Mouse (Mus musculus): ENCODE measurements around the gene Sept14.
"Not testable (repeated sequence)": the region's sequence is repeated elsewhere in the genome, so short reads cannot be mapped to it uniquely, and the experiment has no call there.

Gene Sept14

GRCm38 (mm10) chr5:129708412-129708811 lies at the start of gene Sept14:
Gene Sept14, minus strand, starts transcription at chr5:129708512.
- no peak for DNase-seq (ENCODE audit: extremely low spot score)

GRCm38 (mm10) chr5:129756886-129757285 lies 48.6 kb upstream of the Sept14 start:
- DNase-seq (ENCODE audit: extremely low spot score) = no peak

DNA sequence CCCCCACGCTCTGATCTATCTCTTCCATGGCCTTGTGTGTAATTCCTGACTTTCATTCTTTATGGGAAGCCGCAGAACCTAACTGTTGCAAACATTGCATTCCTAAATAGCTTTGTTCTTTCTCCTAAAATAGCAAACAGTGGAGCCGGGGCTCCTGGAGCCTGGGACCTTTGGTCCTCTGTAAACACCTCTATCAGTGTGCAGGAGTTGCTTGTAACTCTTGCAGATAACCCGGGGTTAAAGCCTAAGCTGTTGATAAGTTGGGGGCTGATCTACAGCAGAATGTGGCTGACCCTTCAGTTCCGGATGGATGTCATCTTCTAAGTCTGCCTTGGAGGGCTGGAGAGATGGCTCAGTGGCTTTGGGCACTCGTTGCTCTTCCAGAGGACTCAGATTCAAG lies 35.7 kb upstream of the Sept14 start:
- no peak for DNase-seq (ENCODE audit: extremely low spot score)

DNA sequence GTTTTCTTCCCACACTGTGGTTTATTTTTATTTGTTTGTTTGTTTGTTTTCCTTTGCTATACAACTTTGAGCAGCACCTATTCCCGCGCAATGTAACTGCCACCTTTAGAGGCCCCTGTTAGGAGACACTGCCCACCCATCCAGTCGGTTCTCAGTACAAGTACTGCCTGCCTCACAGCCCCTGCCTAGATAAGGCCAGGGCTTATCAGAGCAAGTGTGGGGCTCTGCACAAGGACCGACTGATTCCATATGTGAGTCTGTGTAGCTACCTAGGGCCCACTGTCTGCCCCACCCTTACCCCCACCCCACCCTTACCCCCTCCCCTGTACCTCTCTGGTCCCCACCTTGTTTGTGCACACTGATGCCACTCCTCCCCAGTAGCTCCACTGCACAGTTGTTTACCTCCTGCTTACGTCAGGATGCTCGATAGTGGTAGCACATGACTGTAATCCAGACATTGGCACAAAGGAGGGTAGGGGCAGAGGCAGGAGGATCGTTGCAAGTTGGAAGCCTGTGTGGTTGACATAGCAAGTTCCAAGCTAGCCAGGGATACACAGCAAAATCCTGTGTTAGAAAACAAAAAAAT lies 34.7 kb upstream of the Sept14 start:
- DNase-seq (ENCODE audit: extremely low spot score) = no peak

GRCm38 (mm10) chr5:129740976-129741375 lies 32.7 kb upstream of the Sept14 start:
- no peak for DNase-seq (ENCODE audit: extremely low spot score)

GRCm38 (mm10) chr5:129731021-129731420 lies 22.7 kb upstream of the Sept14 start:
- no peak for DNase-seq (ENCODE audit: extremely low spot score)

DNA sequence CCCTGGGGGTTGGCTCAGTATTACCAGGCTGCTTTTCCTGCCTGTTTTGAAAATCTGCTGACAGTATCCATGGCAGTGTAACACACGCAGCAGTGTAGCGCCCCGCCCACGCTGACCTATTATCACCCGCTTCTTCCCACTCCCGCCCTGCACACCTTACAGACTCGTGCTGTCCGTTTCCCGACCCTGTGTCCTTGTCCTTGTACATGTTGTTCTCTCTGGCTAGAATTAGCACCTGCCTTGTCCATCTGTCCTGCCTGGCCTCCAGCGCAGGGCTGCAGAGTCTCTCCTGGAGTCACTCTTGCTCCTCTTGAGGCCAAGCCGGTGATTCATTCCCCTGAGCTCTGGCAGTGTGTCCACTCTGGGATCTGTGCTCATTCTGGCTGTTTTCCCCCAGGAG lies 22.0 kb upstream of the Sept14 start:
- no peak for DNase-seq (ENCODE audit: extremely low spot score)

DNA sequence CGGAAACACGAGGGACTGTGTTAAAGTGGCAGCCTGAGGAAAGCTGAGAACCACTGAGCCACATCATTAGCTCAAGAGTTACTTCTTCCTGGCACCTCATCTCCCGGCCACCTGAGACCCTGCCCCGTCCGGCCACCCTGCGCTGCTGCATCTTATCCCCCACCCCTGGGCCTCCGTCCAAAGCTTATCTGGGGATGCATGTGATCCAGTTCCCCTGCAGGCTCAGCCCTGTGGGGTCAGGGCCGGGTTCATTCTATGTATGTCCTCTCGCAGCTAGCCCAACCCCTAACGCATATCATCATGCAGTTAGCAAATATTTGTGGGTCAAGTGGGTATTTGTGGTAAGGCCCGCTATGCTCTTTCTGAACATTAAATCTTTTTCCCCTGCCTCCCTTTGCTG lies 21.0 kb upstream of the Sept14 start:
- no peak for DNase-seq (ENCODE audit: extremely low spot score)

GRCm38 (mm10) chr5:129726784-129727183 lies 18.5 kb upstream of the Sept14 start:
- no peak for DNase-seq (ENCODE audit: extremely low spot score)

DNA sequence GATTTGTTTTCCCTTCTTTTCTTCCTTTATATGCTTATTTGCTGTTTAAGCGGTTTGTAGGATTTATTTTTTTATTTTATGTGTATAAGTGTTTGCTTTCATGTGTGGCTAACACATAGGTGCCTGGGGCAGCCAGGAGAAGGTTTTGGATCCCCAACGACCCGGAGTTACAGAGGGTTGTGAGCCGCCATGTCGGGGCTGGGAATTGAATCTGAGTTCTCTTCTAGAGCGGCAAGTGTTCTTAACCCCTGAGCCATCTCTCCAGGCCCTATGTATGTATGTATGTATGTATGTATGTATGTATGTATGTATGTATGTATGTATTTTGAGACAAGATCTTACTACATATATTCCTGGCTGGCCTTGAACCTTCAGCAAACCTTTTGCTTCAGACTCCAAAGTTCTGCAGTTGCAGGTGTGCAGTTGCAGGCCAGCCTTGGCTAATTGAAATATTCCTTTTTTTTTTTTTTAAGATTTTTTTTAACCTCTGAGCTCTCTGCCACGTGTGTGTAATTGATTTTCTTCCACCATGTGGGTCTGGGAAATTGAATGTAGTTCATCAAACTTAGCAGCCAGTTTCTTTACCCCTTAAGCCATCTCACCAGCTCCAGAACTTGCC lies 17.6 kb upstream of the Sept14 start:
- DNase-seq (ENCODE audit: extremely low spot score) = peak; percentile 32

GRCm38 (mm10) chr5:129724834-129725773 lies 16.8 kb upstream of the Sept14 start, which contains the start of gene Nipsnap2:
Gene Nipsnap2, plus strand, starts transcription at chr5:129725063.
- peak; percentile 99 for DNase-seq (ENCODE audit: extremely low spot score)

GRCm38 (mm10) chr5:129724268-129724667 lies 16.0 kb upstream of the Sept14 start:
- DNase-seq (ENCODE audit: extremely low spot score) = no peak

- no peak for DNase-seq (ENCODE audit: extremely low spot score)
These were observed 11.9 kb upstream of the Sept14 start for GRCm38 (mm10) chr5:129720176-129720575.

DNA sequence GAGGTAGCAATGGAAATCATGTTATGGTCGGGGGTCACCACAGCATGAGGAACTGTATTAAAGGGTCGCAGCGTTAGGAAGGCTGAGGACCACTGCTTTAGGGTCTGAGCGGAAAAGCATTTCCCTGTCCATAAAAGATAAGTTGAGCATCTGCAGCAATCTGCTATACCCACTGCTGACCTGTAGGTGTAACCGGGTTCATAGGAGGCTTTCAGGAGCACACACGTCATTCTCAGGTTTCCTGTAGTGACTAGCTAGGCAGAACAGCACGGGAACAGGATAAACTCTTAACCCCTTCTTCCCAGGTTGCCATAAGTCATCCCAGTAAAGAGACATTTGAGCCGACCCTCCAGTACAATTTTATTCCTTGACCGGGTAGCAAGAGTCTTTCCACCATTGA lies 8.7 kb upstream of the Sept14 start:
- no peak for DNase-seq (ENCODE audit: extremely low spot score)

- peak; percentile 91 for DNase-seq (ENCODE audit: extremely low spot score)
These were observed 7.1 kb upstream of the Sept14 start, which contains the start of gene Mrps17 for GRCm38 (mm10) chr5:129715326-129715861. Gene Mrps17, plus strand, starts transcription at chr5:129715497.

DNA sequence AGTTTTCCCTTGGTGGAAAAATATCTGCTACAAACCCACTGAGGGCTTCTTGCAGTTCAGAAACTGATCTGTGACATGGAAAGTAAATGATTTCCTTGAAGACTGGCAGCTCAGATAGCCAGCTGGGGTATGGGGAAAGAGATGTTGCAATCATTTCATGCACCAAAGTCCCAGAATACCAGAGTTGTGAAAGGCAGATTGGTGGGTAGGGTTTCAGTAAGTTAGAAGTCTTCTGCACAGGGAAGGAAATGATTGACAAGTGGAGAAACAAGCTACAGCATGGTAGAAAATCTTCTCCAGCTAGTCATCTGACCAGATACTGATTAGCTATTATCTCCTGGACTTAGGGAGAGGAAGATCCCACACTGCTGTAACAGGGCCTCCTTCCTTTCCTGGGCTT lies 4.9 kb downstream of the Sept14 start:
- no peak for DNase-seq (ENCODE audit: extremely low spot score)

DNA sequence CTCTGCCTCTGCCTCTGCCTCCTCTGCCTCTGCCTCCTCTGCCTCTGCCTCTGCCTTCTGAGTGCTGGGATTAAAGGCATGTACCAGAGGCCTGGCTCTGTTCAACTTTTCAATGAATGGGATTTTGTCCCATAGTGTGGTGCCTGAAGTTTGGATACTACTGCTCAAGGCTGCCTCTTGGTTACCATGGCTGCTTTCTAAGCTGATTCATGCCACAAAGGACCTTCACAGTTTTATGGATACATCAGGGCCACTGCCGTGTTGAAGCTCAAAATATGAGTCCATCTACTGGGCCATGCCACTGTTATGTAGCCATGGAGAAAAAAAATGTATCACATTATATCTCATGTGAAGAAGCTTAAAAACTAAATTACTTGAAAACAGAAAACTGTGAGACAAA lies 6.6 kb downstream of the Sept14 start:
- DNase-seq (ENCODE audit: extremely low spot score) = no peak

GRCm38 (mm10) chr5:129700506-129700905 lies 7.8 kb downstream of the Sept14 start:
- DNase-seq (ENCODE audit: extremely low spot score) = no peak

- DNase-seq (ENCODE audit: extremely low spot score) = no peak
These were observed 17.8 kb downstream of the Sept14 start for GRCm38 (mm10) chr5:129690528-129690927.

- no peak for DNase-seq (ENCODE audit: extremely low spot score)
These were observed 20.7 kb downstream of the Sept14 start for GRCm38 (mm10) chr5:129687621-129688020.

DNA sequence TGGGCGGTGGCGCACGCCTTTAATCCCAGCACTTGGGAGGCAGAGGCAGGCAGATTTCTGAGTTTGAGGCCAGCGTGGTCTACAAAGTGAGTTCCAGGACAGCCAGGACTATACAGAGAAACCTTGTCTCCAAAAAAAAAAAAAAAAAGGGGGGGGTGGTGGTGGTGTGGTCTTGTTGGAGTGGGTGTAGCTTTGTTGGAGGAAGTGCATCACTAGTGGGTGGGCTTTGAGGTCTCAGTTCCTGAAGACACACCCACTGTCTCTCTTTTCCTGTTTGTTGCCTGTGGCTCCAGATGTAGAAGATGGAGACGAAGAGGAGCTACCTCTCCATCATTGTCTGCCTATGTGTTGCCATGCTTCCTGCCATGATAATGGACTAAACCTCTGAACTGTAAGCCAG lies 23.2 kb downstream of the Sept14 start:
- DNase-seq (ENCODE audit: extremely low spot score) = not testable (repeated sequence)

GRCm38 (mm10) chr5:129670036-129670458 lies 38.3 kb downstream of the Sept14 start, which contains the start of gene Zfp11:
Gene Zfp11, minus strand, starts transcription at chr5:129670099.
- DNase-seq (ENCODE audit: extremely low spot score) = peak; percentile 85
